Mouse (Mus musculus): ENCODE data around the gene Fam184a.

GRCm38 (mm10) chr10:53768745-53769144 lies 17.8 kb upstream of the Fam184a start:
- TF ChIP-seq EP300 (IDR thresholded peaks at IDR 0.05; ENCODE audit: low read depth) (no peak), CTCF (IDR thresholded peaks at IDR 0.05; ENCODE audit: low read depth) (no peak)
